In genomic region chr3:142620111-142620955, GRCm38 (mm10) we compare ENCODE assay signal across 7 mouse cellular contexts. TPM values are rescaled to one million over a fixed set of nuclear protein-coding genes. Genes with fewer than 3 reads are reported as not detected.
DNase-seq lines count a peak whose midpoint lies in the region; ATAC-seq and TF ChIP-seq lines count a peak whose summit lies in the region.

Gbp2 (plus strand) TSS chr3:142620602.

- H3K36me3 ChIP-seq in C2C12 (ENCODE audit: control insufficient read depth, insufficient read depth), result no peaks in the 10 kb centered on the region
- H3K36me3 ChIP-seq in G1E (replicated peaks), result no peaks in the 10 kb centered on the region

- H3K4me3 ChIP-seq in C2C12 (ENCODE audit: insufficient read depth, poor library complexity, severe bottlenecking) (peak within 1 kb of the TSS; percentile 27), G1E (ENCODE audit: low read depth, low read length) (peak within 1 kb of the TSS; percentile 42)

- H3K4me1 ChIP-seq in G1E (ENCODE audit: insufficient read depth, low read depth, low read length), result peaks cover 14% of the 10 kb centered on the region

- H3ac ChIP-seq in C2C12 (ENCODE audit: control insufficient read depth, insufficient read length, low read depth), result peak within 1 kb of the TSS; percentile 45

- DNase-seq in G1E (ENCODE audit: low spot score), result peak; percentile 3
- peak; percentile 31 for DNase-seq in kidney, adult 18-20 months
- DNase-seq in lung, postnatal 36 days, result peak; percentile 91
- DNase-seq in urinary bladder, adult 2 months (ENCODE audit: low spot score), result peak; percentile 24
- DNase-seq in right cerebral cortex, adult 18-20 months, result no peak

- no peaks in the 10 kb centered on the region for H3K9me3 ChIP-seq in G1E (replicated peaks)

- H3K27me3 ChIP-seq in C2C12 (ENCODE audit: control insufficient read depth, insufficient read depth, insufficient read length), result peaks cover 4% of the 10 kb centered on the region
- H3K27me3 ChIP-seq in G1E (ENCODE audit: insufficient read depth, low read length), result peaks cover 4% of the 10 kb centered on the region; the same call in 1 of the 2 replicates

- H3K79me2 ChIP-seq in C2C12 (ENCODE audit: control insufficient read depth, insufficient read depth), result no peaks in the 10 kb centered on the region

- TF ChIP-seq CTCF in C2C12 (IDR thresholded peaks at IDR 0.05; ENCODE audit: control insufficient read depth, insufficient read depth, insufficient read length) (no peak), G1E (IDR thresholded peaks at IDR 0.05; ENCODE audit: low read depth, low read length) (no peak)

- ATAC-seq in G1E (ENCODE audit: extremely low read depth, insufficient number of reproducible peaks, low FRiP score, poor library complexity, severe bottlenecking), result peak; percentile 29
- 0 out of 2 replicates have a peak, but pooled peaks have one; percentile 38 for ATAC-seq in erythroblast, adult 5-6 weeks (replicated peaks; ENCODE audit: low FRiP score, poor library complexity, severe bottlenecking)

- no peaks in the 10 kb centered on the region for H3K79me3 ChIP-seq in C2C12 (ENCODE audit: low read depth)

TF ChIP-seq in C2C12, 6 proteins besides CTCF, POLR2A, EP300 and RAD21:
- TF ChIP-seq CEBPB (IDR thresholded peaks at IDR 0.05; ENCODE audit: low read depth) (peak; percentile 96), USF1 (IDR thresholded peaks at IDR 0.05; ENCODE audit: low read depth) (no peak)

RNA-seq across cellular contexts. Expression of gene Gbp2, which starts in this region (rescaled TPM):
- polyA plus RNA-seq in C2C12 (2012; fragmentation: generic; extraction: Trizol) (0.14 TPM), G1E (2012) (not detected in 2 replicates)
- total RNA-seq in G1E (2014; fragmentation: Nextera tagmentation) (0.29 and 0.30 TPM in 2 replicates), G1E (2017) (0.46 and 0.87 TPM in 2 replicates)
- total RNA-seq in erythroblast, adult 5-6 weeks (2015; ENCODE audit: low replicate concordance), result 2.7 and 3.1 TPM in 2 replicates
- total RNA-seq in erythroblast, adult 5-6 weeks (2017; ENCODE audit: low replicate concordance), result 2.2 and 4.3 TPM in 2 replicates
- 76.1 and 142 TPM in 2 replicates for polyA plus RNA-seq in urinary bladder, adult 2 months (2012; rRNA removed)

Comparison
In these comparisons a context has a peak if more than half of its experiments do, and no peak if none do; other contexts are left out.
1. RNA of gene Gbp2 (polyA plus RNA-seq): 76.1 to 142 TPM in urinary bladder, adult 2 months; 0.14 TPM in C2C12 (single experiment) and not detected in G1E; every median in the first group is over 10 times any median in the second.
2. Peak in DNase-seq, ATAC-seq and H3K4me3 ChIP-seq in G1E; RNA of the gene not detected or under 1 TPM.